Mouse (Mus musculus) liver, embryonic 13.5 days (tissue): Measurements from ENCODE around the gene Nfatc2ip. TPM values are rescaled to one million over a fixed set of nuclear protein-coding genes. Genes with fewer than 3 reads are reported as not detected.
"Not testable (repeated sequence)": the region's sequence is repeated elsewhere in the genome, so short reads cannot be mapped to it uniquely, and the experiment has no call there.

ENCODE experiments used
- ATAC-seq: fragments of 200-750 bp; cut with Nextera tagmentation; 2 replicates; pipeline ENCODE4 v1.8.0; 2017; ENCODE audit warnings: low read depth, mild to moderate bottlenecking, moderate number of reproducible peaks, moderate library complexity
- DNase-seq: peaks from one replicate; pipeline ENCODE4 v3.0.0; 2022
- H3K27ac ChIP-seq: fragments of 300-500 bp; sonication (generic); 2 replicates; pipeline ENCODE4 v1.5.1; 2015; ENCODE audit warnings: moderate library complexity, mild to moderate bottlenecking, inconsistent platforms
- H3K27me3 ChIP-seq: fragments of 300-500 bp; sonication (generic); 2 replicates; pipeline ENCODE4 v1.6.1; 2015; ENCODE audit warnings: mild to moderate bottlenecking, inconsistent platforms
- H3K36me3 ChIP-seq: fragments of 300-500 bp; sonication (generic); 2 replicates; pipeline ENCODE4 v1.6.1; 2015; ENCODE audit warnings: mild to moderate bottlenecking, inconsistent platforms
- H3K4me1 ChIP-seq: fragments of 300-500 bp; sonication (generic); replicated peaks from 2 replicates; pipeline ENCODE4 v1.6.1; 2015; ENCODE audit warnings: inconsistent platforms
- H3K4me2 ChIP-seq: fragments of 300-500 bp; sonication (generic); 2 replicates; pipeline ENCODE4 v1.6.1; 2015; ENCODE audit warnings: inconsistent platforms, mild to moderate bottlenecking, moderate library complexity
- H3K4me3 ChIP-seq: fragments of 300-500 bp; sonication (generic); replicated peaks from 2 replicates; pipeline ENCODE4 v1.5.1; 2015; ENCODE audit warnings: mild to moderate bottlenecking, inconsistent platforms
- H3K9ac ChIP-seq: fragments of 300-500 bp; sonication (generic); 2 replicates; pipeline ENCODE4 v1.6.1; 2015; ENCODE audit warnings: mild to moderate bottlenecking, inconsistent platforms
- H3K9me3 ChIP-seq: fragments of 300-500 bp; sonication (generic); replicated peaks from 2 replicates; pipeline ENCODE4 v1.6.1; 2016; ENCODE audit warnings: inconsistent platforms
- WGBS: fragments of 180-500 bp; shearing (Covaris S2); methylation state at CpG from one replicate; pipeline ENCODE4 v1.1.7; 2015; ENCODE audit not compliant: insufficient replicate concordance; 5-methylcytosine and 5-hydroxymethylcytosine counted together
- polyA plus RNA-seq: library from polyadenylated mRNA; unstranded; fragments of >200 nt; fragmentation: Nextera tagmentation; extraction: Ambion mirVana; gene quantifications from 2 replicates; pipeline ENCODE4 v1.2.1, GENCODE M21; 2015

The Nfatc2ip gene
- polyA plus RNA-seq, 1 experiment from 2014 or later: 2.6 TPM

- DNase-seq (no peak), ATAC-seq (no peak)
- no peak overlapping the region for H3K27ac ChIP-seq
- no peak overlapping the region for H3K4me3 ChIP-seq
- H3K4me1 ChIP-seq: no peaks in the 10 kb centered on the region
- H3K4me2 ChIP-seq: no peak overlapping the region
- peaks cover 9% of the 10 kb centered on the region for H3K27me3 ChIP-seq
- H3K36me3 ChIP-seq: no peaks in the 10 kb centered on the region
- H3K9me3 ChIP-seq: no peaks in the 10 kb centered on the region
- H3K9ac ChIP-seq: no peak overlapping the region
- WGBS: 64% methylated on average over 2 of the region's 2 CpGs
Measured at GRCm38 (mm10) chr7:126408686-126409085, 12.1 kb upstream of the Nfatc2ip start.

GRCm38 (mm10) chr7:126402518-126402917 lies 6.0 kb upstream of the Nfatc2ip start:
- 64% methylated on average over 8 of the region's 8 CpGs for WGBS
- not testable (repeated sequence) for ATAC-seq, H3K27me3 ChIP-seq, H3K4me2 ChIP-seq, H3K4me3 ChIP-seq, H3K36me3 ChIP-seq, H3K27ac ChIP-seq, H3K9ac ChIP-seq, DNase-seq, H3K9me3 ChIP-seq
- peaks cover 11% of the 10 kb centered on the region for H3K4me1 ChIP-seq

- Histone ChIP-seq H3K4me3 (no peak overlapping the region), H3K27ac (no peak overlapping the region), H3K9me3 (no peaks in the 10 kb centered on the region), H3K27me3 (no peaks in the 10 kb centered on the region), H3K4me2 (no peak overlapping the region), H3K4me1 (peaks cover 31% of the 10 kb centered on the region), H3K36me3 (peaks cover 3% of the 10 kb centered on the region; the same call in 1 of the 2 replicates), H3K9ac (no peak overlapping the region)
- DNase-seq (peak; percentile 69), ATAC-seq (no peak)
- WGBS: 5% methylated on average over 5 of the region's 5 CpGs
Measured at GRCm38 (mm10) chr7:126399548-126399947, 3.0 kb upstream of the Nfatc2ip start.

GRCm38 (mm10) chr7:126397822-126398221 lies 1.3 kb upstream of the Nfatc2ip start:
- no peak for ATAC-seq
- Histone ChIP-seq H3K27ac (peak overlapping the region; percentile 58), H3K4me1 (peaks cover 32% of the 10 kb centered on the region), H3K9me3 (no peaks in the 10 kb centered on the region), H3K4me2 (peak overlapping the region; percentile 64), H3K4me3 (no peak overlapping the region), H3K27me3 (no peaks in the 10 kb centered on the region), H3K9ac (no peak overlapping the region), H3K36me3 (peaks cover 3% of the 10 kb centered on the region; the same call in 1 of the 2 replicates)
- DNase-seq: no peak
- 39% methylated on average over 4 of the region's 4 CpGs for WGBS

GRCm38 (mm10) chr7:126397221-126397620 lies 684 bp upstream of the Nfatc2ip start:
- Histone ChIP-seq H3K4me3 (peak overlapping the region; percentile 98), H3K9ac (peak overlapping the region; percentile 46), H3K27me3 (no peaks in the 10 kb centered on the region), H3K27ac (peak overlapping the region; percentile 58), H3K9me3 (no peaks in the 10 kb centered on the region), H3K4me1 (peaks cover 32% of the 10 kb centered on the region), H3K36me3 (peaks cover 3% of the 10 kb centered on the region; the same call in 1 of the 2 replicates), H3K4me2 (peak overlapping the region; percentile 64)
- DNase-seq: peak; percentile 29
- ATAC-seq: peak; percentile 33; the same call in 1 of the 2 replicates
- 14% methylated on average over 6 of the region's 6 CpGs for WGBS

GRCm38 (mm10) chr7:126392086-126392884 lies 4.3 kb downstream of the Nfatc2ip start:
- H3K4me3 ChIP-seq, ATAC-seq, H3K9me3 ChIP-seq, DNase-seq, H3K9ac ChIP-seq, H3K4me2 ChIP-seq, H3K27me3 ChIP-seq, H3K27ac ChIP-seq: not testable (repeated sequence)
- Histone ChIP-seq H3K36me3 (peaks cover 49% of the 10 kb centered on the region), H3K4me1 (peaks cover 23% of the 10 kb centered on the region)
- 78% methylated on average over 7 of the region's 7 CpGs for WGBS

GRCm38 (mm10) chr7:126388185-126388584 lies 8.4 kb downstream of the Nfatc2ip start:
- Histone ChIP-seq H3K4me2 (no peak overlapping the region), H3K9me3 (no peaks in the 10 kb centered on the region), H3K27me3 (no peaks in the 10 kb centered on the region), H3K4me3 (no peak overlapping the region), H3K36me3 (peaks cover 79% of the 10 kb centered on the region), H3K27ac (no peak overlapping the region), H3K4me1 (peaks cover 4% of the 10 kb centered on the region), H3K9ac (no peak overlapping the region)
- ATAC-seq: 0 out of 2 replicates have a peak, but pooled peaks have one; percentile 29
- no peak for DNase-seq
- 96% methylated on average over 1 of the region's 1 CpGs for WGBS

- no peaks in the 10 kb centered on the region for H3K9me3 ChIP-seq
- 61% methylated on average over 5 of the region's 5 CpGs for WGBS
- H3K4me3 ChIP-seq: no peak overlapping the region
- H3K4me2 ChIP-seq: no peak overlapping the region
- peaks cover 46% of the 10 kb centered on the region for H3K36me3 ChIP-seq
- no peaks in the 10 kb centered on the region for H3K27me3 ChIP-seq
- no peak for ATAC-seq
- DNase-seq: no peak
- peaks cover 4% of the 10 kb centered on the region for H3K4me1 ChIP-seq
- H3K9ac ChIP-seq: no peak overlapping the region
- H3K27ac ChIP-seq: no peak overlapping the region
Measured at GRCm38 (mm10) chr7:126383565-126383964, 13.0 kb downstream of the Nfatc2ip start.

GRCm38 (mm10) chr7:126377278-126378158 lies 19.0 kb downstream of the Nfatc2ip start, which contains the start of gene Spns1:
Gene Spns1 (minus strand): TSS chr7:126377450.
- Histone ChIP-seq H3K4me3 (peak within 1 kb of the TSS; percentile 86), H3K27ac (peak within 1 kb of the TSS; percentile 71), H3K9ac (peak within 1 kb of the TSS; percentile 82), H3K4me2 (peak within 1 kb of the TSS; percentile 96), H3K36me3 (peaks cover 22% of the 10 kb centered on the region), H3K27me3 (no peaks in the 10 kb centered on the region), H3K9me3 (no peaks in the 10 kb centered on the region), H3K4me1 (peaks cover 36% of the 10 kb centered on the region)
- ATAC-seq (peak; percentile 92), DNase-seq (peak; percentile 94)
- under 1% methylated on average over 33 of the region's 33 CpGs for WGBS

GRCm38 (mm10) chr7:126376903-126377277 lies 19.6 kb downstream of the Nfatc2ip start:
- WGBS: under 1% methylated on average over 27 of the region's 27 CpGs
- H3K27ac ChIP-seq: peak overlapping the region; percentile 71
- H3K4me1 ChIP-seq: peaks cover 36% of the 10 kb centered on the region
- DNase-seq (no peak), ATAC-seq (peak; percentile 61)
- no peaks in the 10 kb centered on the region for H3K27me3 ChIP-seq
- peaks cover 28% of the 10 kb centered on the region for H3K36me3 ChIP-seq
- no peaks in the 10 kb centered on the region for H3K9me3 ChIP-seq
- peak overlapping the region; percentile 86 for H3K4me3 ChIP-seq
- peak overlapping the region; percentile 82 for H3K9ac ChIP-seq
- H3K4me2 ChIP-seq: peak overlapping the region; percentile 96

GRCm38 (mm10) chr7:126375012-126375411 lies 21.5 kb downstream of the Nfatc2ip start:
- Histone ChIP-seq H3K27me3 (no peaks in the 10 kb centered on the region), H3K9ac (no peak overlapping the region), H3K4me2 (peak overlapping the region; percentile 96), H3K4me1 (peaks cover 38% of the 10 kb centered on the region), H3K4me3 (no peak overlapping the region), H3K9me3 (no peaks in the 10 kb centered on the region), H3K27ac (no peak overlapping the region), H3K36me3 (peaks cover 47% of the 10 kb centered on the region)
- DNase-seq (no peak), ATAC-seq (no peak)
- WGBS: 73% methylated on average over 5 of the region's 5 CpGs
